Mouse (Mus musculus) hindbrain, embryonic 15.5 days (tissue): ENCODE measurements around the gene 4930470P17Rik. TPM values are rescaled to one million over a fixed set of nuclear protein-coding genes. Genes with fewer than 3 reads are reported as not detected.
"Not testable (repeated sequence)": the region's sequence is repeated elsewhere in the genome, so short reads cannot be mapped to it uniquely, and the experiment has no call there.

ENCODE experiments used
- ATAC-seq: fragments of 200-750 bp; cut with Nextera tagmentation; 2 replicates; pipeline ENCODE4 v1.8.0; 2017; ENCODE audit warnings: low read depth, moderate number of reproducible peaks, moderate TSS enrichment; ENCODE audit not compliant: low FRiP score
- H3K27ac ChIP-seq: fragments of 300-500 bp; sonication (generic); replicated peaks from 2 replicates; pipeline ENCODE4 v1.5.1; 2015; ENCODE audit warnings: mild to moderate bottlenecking, inconsistent platforms
- H3K27me3 ChIP-seq: fragments of 300-500 bp; sonication (generic); 2 replicates; pipeline ENCODE4 v1.6.1; 2015; ENCODE audit warnings: control low read depth, inconsistent platforms
- H3K36me3 ChIP-seq: fragments of 300-500 bp; sonication (generic); 2 replicates; pipeline ENCODE4 v1.6.1; 2015; ENCODE audit warnings: control low read depth, inconsistent platforms
- H3K4me1 ChIP-seq: fragments of 300-500 bp; sonication (generic); replicated peaks from 2 replicates; pipeline ENCODE4 v1.6.1; 2015; ENCODE audit warnings: control low read depth, inconsistent platforms
- H3K4me2 ChIP-seq: fragments of 300-500 bp; sonication (generic); 2 replicates; pipeline ENCODE4 v1.6.1; 2015; ENCODE audit warnings: moderate library complexity, mild to moderate bottlenecking, inconsistent platforms
- H3K4me3 ChIP-seq: fragments of 300-500 bp; sonication (generic); 2 replicates; pipeline ENCODE4 v1.5.1; 2015; ENCODE audit warnings: mild to moderate bottlenecking, inconsistent platforms
- H3K9ac ChIP-seq: fragments of 300-500 bp; sonication (generic); 2 replicates; pipeline ENCODE4 v1.6.1; 2015; ENCODE audit warnings: inconsistent platforms
- H3K9me3 ChIP-seq: fragments of 300-500 bp; sonication (generic); 2 replicates; pipeline ENCODE4 v1.6.1; 2016; ENCODE audit warnings: control low read depth, inconsistent platforms
- whole genome bisulfite sequencing: fragments of 180-500 bp; shearing (Covaris S2); methylation state at CpG from one replicate; pipeline ENCODE4 v1.1.7; 2015; 5-methylcytosine and 5-hydroxymethylcytosine counted together
- polyA plus RNA-seq: library from polyadenylated mRNA; unstranded; fragments of >200 nt; fragmentation: Nextera tagmentation; extraction: Ambion mirVana; gene quantifications from 2 replicates; pipeline ENCODE4 v1.2.1, GENCODE M21; 2015

Gene 4930470P17Rik
- polyA plus RNA-seq: 0.10 and 0.14 TPM in 2 replicates

DNA sequence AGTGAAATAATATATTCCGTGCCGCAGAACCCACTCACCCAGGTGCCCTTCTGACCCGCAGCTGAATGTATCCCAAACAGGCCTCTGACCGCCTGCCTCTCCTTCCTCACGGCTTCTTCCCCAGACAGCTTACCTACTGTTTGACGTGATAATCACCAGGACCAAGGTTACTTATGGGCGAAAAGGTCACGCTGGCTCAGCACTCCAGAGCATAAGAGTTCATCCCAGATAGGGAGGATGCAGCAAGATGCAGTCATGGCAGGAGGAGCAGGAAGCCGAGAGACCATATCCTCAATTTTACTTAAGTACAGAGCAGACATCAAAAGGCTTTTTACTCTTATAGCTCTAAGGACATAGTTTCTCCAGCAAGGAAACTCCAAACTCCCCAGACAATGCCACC, at the start of gene 4930470P17Rik:
TSS of gene 4930470P17Rik (minus strand) at position 101 of the 400 bp plus-strand sequence.
- no peak for ATAC-seq

DNA sequence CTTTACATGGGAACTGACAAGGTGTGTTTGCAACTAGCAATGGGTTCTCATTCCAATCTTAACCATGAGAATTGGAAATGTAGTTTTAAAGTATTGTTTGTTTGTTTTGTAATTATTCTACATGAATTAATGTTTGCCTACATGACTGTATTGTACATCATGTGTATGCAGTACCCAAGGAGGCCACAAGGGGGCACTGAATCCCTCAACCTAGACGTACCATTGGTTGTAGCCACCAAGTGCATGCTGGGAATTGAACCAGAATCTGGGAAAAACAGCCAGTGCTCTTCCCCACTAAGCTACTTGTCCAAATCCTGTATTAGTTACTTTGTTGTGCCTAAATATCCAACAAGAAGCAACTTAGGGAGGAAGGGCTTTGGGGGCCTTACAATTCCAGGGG, 49.7 kb upstream of the 4930470P17Rik start:
- no peaks in the 10 kb centered on the region for H3K27me3 ChIP-seq
- no peak overlapping the region for H3K4me3 ChIP-seq
- no peak overlapping the region for H3K4me2 ChIP-seq
- no peak overlapping the region for H3K9ac ChIP-seq
- no peaks in the 10 kb centered on the region for H3K4me1 ChIP-seq
- H3K9me3 ChIP-seq: no peaks in the 10 kb centered on the region
- ATAC-seq: no peak
- no peaks in the 10 kb centered on the region for H3K36me3 ChIP-seq
- WGBS: 95% methylated on average over 1 of the region's 1 CpGs
- no peak overlapping the region for H3K27ac ChIP-seq

More for the DNA sequence above, at the start of gene 4930470P17Rik:
- Histone ChIP-seq H3K4me2 (no peak within 1 kb of the TSS), H3K4me1 (0 out of 2 replicates have a peak, but pooled peaks cover 3% of the 10 kb centered on the region), H3K36me3 (no peaks in the 10 kb centered on the region), H3K9me3 (no peaks in the 10 kb centered on the region), H3K9ac (no peak within 1 kb of the TSS), H3K4me3 (no peak within 1 kb of the TSS), H3K27me3 (no peaks in the 10 kb centered on the region), H3K27ac (no peak within 1 kb of the TSS)
- WGBS: 78% methylated on average over 9 of the region's 9 CpGs

DNA sequence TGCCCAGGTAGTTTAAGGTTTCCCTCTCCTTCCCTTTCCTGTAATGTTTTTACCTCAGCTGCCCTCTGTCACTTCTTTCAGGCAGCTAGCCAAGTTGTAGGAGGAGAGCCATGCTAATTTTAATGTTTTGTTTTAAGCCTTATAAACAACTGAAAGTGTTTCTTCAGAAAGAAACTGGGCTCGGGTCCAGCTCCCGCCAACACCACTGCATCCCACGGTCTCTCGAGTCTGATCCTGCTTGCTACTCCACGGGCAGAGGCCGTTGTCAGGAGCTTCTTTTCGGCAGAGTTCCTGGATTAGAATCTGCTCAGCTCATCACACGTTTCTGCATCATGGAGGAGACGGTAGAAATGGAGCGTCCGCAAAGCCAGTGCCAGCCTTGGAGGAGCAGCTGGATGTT, 46.7 kb upstream of the 4930470P17Rik start:
- H3K4me3 ChIP-seq: no peak overlapping the region

DNA sequence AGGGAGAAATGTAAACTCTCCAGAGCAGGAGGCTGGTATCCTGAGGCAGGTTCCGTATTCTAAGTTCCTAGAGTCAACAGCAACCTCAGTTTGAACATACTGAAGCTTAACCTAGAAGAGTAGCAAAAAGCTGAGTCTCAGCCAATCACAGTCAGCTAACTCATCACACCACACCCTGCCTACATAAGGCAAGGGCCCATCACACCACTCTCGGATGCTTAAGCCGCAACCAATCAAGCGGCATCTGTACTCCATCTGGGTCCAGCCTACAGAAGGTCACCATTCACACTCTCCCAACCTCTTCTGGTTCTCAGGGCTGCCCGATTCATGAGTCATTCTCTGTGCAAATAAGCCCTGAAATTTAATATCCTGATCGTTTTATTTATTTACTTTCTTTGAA, 44.4 kb upstream of the 4930470P17Rik start:
- H3K4me2 ChIP-seq: no peak overlapping the region
- no peak overlapping the region for H3K4me3 ChIP-seq
- 95% methylated on average over 6 of the region's 6 CpGs for WGBS
- H3K27me3 ChIP-seq: no peaks in the 10 kb centered on the region
- no peak overlapping the region for H3K9ac ChIP-seq
- no peaks in the 10 kb centered on the region for H3K36me3 ChIP-seq
- no peak overlapping the region for H3K27ac ChIP-seq
- no peaks in the 10 kb centered on the region for H3K9me3 ChIP-seq
- peaks cover 9% of the 10 kb centered on the region for H3K4me1 ChIP-seq
- no peak for ATAC-seq

More for the DNA sequence above, 46.7 kb upstream of the 4930470P17Rik start:
- Histone ChIP-seq H3K4me1 (no peaks in the 10 kb centered on the region), H3K4me2 (no peak overlapping the region), H3K9me3 (no peaks in the 10 kb centered on the region), H3K27me3 (no peaks in the 10 kb centered on the region), H3K9ac (no peak overlapping the region), H3K27ac (no peak overlapping the region), H3K36me3 (no peaks in the 10 kb centered on the region)
- WGBS: 54% methylated on average over 11 of the region's 11 CpGs
- ATAC-seq: no peak

DNA sequence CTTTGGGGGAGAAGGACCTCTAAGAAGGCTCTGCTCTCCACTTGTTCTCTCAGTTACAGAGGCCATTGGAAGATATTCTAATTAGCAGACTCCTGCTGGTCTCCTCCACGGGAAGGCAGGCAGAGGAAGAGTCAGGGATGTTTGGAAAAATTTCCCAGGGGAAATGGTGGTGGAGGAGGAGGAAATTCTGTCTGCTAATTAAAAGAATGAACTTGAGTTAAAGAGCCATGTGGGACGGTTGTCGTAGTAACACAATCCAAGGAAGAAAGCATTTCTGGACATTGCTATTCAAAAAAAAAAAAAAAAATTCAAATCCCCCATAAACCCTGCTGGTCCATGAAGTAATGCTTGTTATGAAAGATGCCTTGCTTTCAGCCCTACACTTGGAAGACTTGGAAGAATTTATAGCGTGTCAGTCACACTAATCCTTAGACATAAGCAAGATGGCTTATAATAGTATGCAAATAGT, 40.6 kb upstream of the 4930470P17Rik start:
- H3K4me2 ChIP-seq: no peak overlapping the region
- peak; percentile 59 for ATAC-seq

DNA sequence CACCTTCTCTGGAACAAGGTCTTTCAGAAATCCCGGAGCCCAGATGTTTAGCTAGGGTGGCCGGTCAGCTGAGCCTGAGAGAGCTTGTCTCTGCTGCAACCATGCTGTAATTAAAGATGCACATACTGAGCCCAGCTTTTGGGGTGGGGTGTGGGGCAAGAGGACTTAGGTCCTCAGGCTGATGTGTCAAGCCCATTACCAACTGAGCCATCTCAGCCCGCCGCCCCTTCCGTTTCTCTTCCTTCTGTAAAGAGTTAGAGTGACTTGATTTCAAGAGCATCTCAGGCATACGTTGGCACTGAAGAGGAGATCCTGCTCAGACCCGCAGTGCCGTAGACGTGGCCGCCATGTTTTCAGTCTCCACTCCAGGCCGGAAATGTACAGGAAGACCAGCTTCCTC, 38.5 kb upstream of the 4930470P17Rik start:
- no peaks in the 10 kb centered on the region for H3K36me3 ChIP-seq
- no peak for ATAC-seq
- H3K9ac ChIP-seq: no peak overlapping the region
- H3K27ac ChIP-seq: no peak overlapping the region
- H3K4me1 ChIP-seq: peaks cover 51% of the 10 kb centered on the region
- H3K9me3 ChIP-seq: no peaks in the 10 kb centered on the region
- WGBS: 86% methylated on average over 11 of the region's 11 CpGs
- H3K4me2 ChIP-seq: no peak overlapping the region
- no peak overlapping the region for H3K4me3 ChIP-seq
- H3K27me3 ChIP-seq: no peaks in the 10 kb centered on the region

More for the DNA sequence above, 40.6 kb upstream of the 4930470P17Rik start:
- WGBS: 14% methylated on average over 4 of the region's 4 CpGs
- Histone ChIP-seq H3K9me3 (no peaks in the 10 kb centered on the region), H3K4me1 (peaks cover 36% of the 10 kb centered on the region), H3K27ac (peak overlapping the region; percentile 41; the same call in 1 of the 2 replicates), H3K36me3 (no peaks in the 10 kb centered on the region), H3K27me3 (no peaks in the 10 kb centered on the region), H3K4me3 (no peak overlapping the region), H3K9ac (no peak overlapping the region)

DNA sequence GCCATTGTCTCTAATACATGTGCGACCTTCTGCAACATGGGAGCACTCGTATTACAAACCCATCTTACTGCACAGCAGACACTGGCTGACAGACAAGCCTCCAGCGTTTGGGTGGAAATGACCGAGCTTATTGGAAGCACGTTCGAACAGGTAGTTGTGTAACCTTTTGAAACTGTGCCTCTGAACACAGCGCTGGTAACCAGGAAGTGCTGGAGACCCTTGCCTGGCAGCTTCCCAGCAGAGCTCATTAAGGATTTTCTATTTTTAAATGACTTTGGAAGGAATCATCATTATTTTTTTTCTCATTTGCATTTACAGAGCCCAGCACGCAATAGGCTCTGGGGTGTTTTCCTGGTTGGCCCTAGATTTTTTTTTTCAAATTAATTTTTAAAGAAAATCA, 36.9 kb upstream of the 4930470P17Rik start:
- H3K4me1 ChIP-seq: peaks cover 55% of the 10 kb centered on the region
- WGBS: 39% methylated on average over 8 of the region's 8 CpGs
- ATAC-seq: no peak

DNA sequence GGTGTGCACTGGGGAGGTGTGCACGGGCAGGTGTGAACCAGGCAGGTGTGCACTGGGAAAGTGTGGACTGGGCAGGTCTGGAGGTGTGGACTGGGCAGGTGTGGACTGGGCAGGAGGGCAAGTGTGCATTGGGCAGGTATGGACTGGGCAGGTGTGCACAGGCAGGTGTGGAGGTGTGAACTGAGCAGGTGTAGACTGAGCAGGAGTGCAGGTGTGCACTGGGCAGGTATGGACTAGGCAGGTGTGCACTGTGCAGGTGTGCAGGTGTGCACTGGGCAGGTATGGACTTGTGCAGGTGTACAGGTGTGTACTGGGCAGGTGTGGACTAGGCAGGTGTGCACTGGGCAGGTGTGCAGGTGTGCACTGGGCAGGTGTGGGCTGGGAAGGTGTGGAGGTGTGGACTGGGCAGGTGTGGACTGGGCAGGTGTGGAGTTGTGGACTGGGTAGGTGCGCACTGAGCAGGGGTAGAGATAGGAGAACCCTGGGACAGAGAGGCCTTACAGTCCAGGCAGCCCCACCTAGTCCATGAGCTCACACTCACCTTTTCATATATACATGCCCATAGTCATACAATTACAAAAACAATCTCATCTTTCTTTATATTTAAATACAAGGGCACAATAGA, 31.3 kb upstream of the 4930470P17Rik start:
- Histone ChIP-seq H3K27me3 (no peaks in the 10 kb centered on the region), H3K27ac (no peak overlapping the region), H3K4me1 (peaks cover 24% of the 10 kb centered on the region; the same call in 1 of the 2 replicates), H3K9me3 (no peaks in the 10 kb centered on the region), H3K36me3 (no peaks in the 10 kb centered on the region), H3K4me2 (no peak overlapping the region), H3K9ac (no peak overlapping the region), H3K4me3 (no peak overlapping the region)
- peak; percentile 63; the same call in 1 of the 2 replicates for ATAC-seq
- 98% methylated on average over 2 of the region's 2 CpGs for WGBS

More for the DNA sequence above, 36.9 kb upstream of the 4930470P17Rik start:
- Histone ChIP-seq H3K4me2 (peak overlapping the region; percentile 17; the same call in 1 of the 2 replicates), H3K27me3 (no peaks in the 10 kb centered on the region), H3K27ac (0 out of 2 replicates have a peak overlapping the region, but pooled peaks have one; percentile 23), H3K4me3 (no peak overlapping the region), H3K9me3 (no peaks in the 10 kb centered on the region), H3K36me3 (no peaks in the 10 kb centered on the region), H3K9ac (no peak overlapping the region)

DNA sequence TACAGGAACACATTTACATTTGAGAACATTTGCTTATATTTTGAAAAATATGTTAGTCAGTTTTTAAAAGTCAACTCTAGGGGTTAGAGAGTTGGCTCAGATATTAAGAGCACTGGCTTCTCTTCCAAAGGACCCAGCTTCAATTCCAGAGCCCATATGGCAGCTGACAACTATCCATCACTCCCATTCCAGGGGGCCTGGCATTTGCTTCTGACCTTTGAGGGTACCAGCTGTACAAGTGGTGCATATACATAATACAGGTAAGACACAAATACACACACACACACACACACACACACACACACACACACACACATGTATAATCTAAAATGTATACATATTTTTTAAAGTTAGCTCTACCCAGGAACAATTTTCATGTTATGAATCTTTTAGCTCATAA, 30.6 kb upstream of the 4930470P17Rik start:
- Histone ChIP-seq H3K36me3 (no peaks in the 10 kb centered on the region), H3K9ac (no peak overlapping the region), H3K27ac (no peak overlapping the region), H3K27me3 (no peaks in the 10 kb centered on the region), H3K4me1 (peaks cover 19% of the 10 kb centered on the region; the same call in 1 of the 2 replicates), H3K4me3 (no peak overlapping the region), H3K9me3 (no peaks in the 10 kb centered on the region), H3K4me2 (no peak overlapping the region)
- ATAC-seq: no peak

DNA sequence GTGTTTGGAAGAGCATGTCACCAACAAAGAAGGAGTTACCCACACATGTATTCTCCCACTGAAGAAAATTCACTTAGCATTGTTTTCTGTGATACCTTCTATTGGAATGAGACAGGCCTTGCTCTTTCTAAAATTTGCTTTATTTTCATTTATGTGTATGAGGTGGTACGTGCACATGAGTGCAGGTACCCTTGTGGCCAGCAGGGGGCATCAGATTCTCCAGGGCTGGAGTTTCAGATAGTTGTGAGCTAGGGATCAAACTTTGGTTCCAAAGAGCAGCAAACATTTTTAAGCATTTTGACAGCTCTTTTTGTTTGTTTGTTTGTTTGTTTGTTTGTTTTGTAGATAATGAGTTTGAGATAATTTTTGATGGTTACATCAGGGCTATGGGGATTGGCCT, 29.6 kb upstream of the 4930470P17Rik start:
- Histone ChIP-seq H3K4me2 (no peak overlapping the region), H3K9me3 (no peaks in the 10 kb centered on the region), H3K27me3 (no peaks in the 10 kb centered on the region), H3K36me3 (no peaks in the 10 kb centered on the region), H3K27ac (no peak overlapping the region), H3K4me1 (peaks cover 12% of the 10 kb centered on the region; the same call in 1 of the 2 replicates), H3K4me3 (no peak overlapping the region), H3K9ac (no peak overlapping the region)
- WGBS: 96% methylated on average over 1 of the region's 1 CpGs
- no peak for ATAC-seq

DNA sequence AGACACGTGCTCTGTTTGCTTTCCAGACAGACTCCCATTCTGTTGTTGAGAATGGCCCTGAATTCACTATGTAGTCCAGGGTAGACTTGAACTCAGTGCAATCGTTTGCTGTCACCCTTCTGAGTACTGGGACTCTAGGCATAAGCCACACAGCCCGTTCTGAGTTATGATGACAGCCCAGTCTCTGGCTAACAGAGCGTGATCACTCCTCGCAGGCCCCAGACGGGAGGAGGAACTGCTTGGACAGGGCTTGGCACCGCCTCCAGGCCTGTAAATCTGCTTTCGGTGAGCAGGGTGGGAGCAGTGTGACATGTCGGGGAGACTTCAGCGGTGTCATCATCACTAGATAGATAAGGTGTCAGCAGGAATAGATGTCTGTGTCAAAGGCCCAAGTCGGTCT, 28.7 kb upstream of the 4930470P17Rik start:
- no peaks in the 10 kb centered on the region for H3K9me3 ChIP-seq
- WGBS: 82% methylated on average over 11 of the region's 11 CpGs
- ATAC-seq: no peak
- no peak overlapping the region for H3K27ac ChIP-seq
- H3K9ac ChIP-seq: no peak overlapping the region
- no peaks in the 10 kb centered on the region for H3K27me3 ChIP-seq
- H3K4me2 ChIP-seq: no peak overlapping the region
- H3K4me3 ChIP-seq: no peak overlapping the region
- no peaks in the 10 kb centered on the region for H3K36me3 ChIP-seq
- 0 out of 2 replicates have a peak, but pooled peaks cover 7% of the 10 kb centered on the region for H3K4me1 ChIP-seq

DNA sequence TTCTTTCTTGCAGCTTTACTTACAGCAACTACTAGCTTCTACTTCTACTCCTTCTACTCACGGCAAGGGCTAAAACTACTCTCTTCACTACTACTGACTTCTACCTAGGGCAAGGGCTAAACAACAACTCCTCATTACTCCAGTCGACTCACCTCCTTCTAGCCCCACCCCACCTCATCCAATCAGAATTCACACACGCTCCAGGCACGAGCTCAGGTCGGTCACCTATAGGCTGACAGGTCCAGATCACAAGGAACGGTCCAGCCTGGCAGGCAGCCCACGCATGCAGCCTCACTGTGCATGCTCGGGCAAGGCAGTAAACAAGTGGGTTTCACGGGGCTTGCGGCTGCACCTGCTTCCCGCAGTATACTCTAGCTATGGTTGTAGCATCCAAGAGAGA, 26.2 kb upstream of the 4930470P17Rik start:
- H3K27ac ChIP-seq, ATAC-seq, H3K9me3 ChIP-seq, H3K9ac ChIP-seq, H3K36me3 ChIP-seq, H3K4me2 ChIP-seq, H3K4me1 ChIP-seq, H3K4me3 ChIP-seq, H3K27me3 ChIP-seq: not testable (repeated sequence)
- WGBS: 91% methylated on average over 11 of the region's 11 CpGs
